Mouse (Mus musculus) ES-E14 (cell line): ENCODE results near the gene Olfr777.

Experiments used
- CHD2 ChIP-seq: IDR thresholded peaks from 2 replicates; pipeline ENCODE4 v1.6.1; 2014; ENCODE audit warnings: mild to moderate bottlenecking, low read depth, low read length, inconsistent platforms
- HCFC1 ChIP-seq: IDR thresholded peaks from 2 replicates; pipeline ENCODE4 v1.6.1; 2012; ENCODE audit warnings: low read length, inconsistent platforms, borderline replicate concordance; ENCODE audit not compliant: insufficient read depth
- MAFK ChIP-seq: IDR thresholded peaks from 2 replicates; pipeline ENCODE4 v1.6.1; 2014; ENCODE audit warnings: mild to moderate bottlenecking, low read depth, low read length, inconsistent platforms; ENCODE audit not compliant: insufficient read depth
- ZC3H11A ChIP-seq: IDR thresholded peaks from 2 replicates; pipeline ENCODE4 v1.6.1; 2012; ENCODE audit warnings: low read depth, mild to moderate bottlenecking, inconsistent platforms, low read length, borderline replicate concordance
- ZNF384 ChIP-seq: IDR thresholded peaks from 2 replicates; pipeline ENCODE4 v1.6.1; 2012; ENCODE audit warnings: low read depth, low read length, inconsistent platforms

DNA sequence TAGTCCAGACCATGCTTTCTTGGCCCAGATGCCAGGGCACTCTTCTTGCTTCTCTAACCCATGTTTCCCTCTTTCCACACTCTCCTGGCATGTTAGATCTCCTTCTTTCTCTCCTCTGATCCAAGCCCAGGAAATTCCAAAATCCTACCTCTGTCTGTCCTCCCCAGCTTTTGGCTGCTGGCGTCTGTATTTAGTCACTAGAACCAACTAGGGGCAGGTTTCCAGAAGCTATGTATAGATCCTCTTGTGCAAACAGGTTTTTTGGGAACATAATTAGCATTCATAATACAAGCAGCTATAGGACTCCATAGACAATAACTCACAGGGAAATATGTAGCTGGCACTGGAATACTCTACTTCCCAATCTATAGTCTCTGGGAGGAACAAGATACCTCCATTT is 40.5 kb downstream of the Olfr777 start:
- TF ChIP-seq ZC3H11A: no peak
- TF ChIP-seq ZNF384: no peak
- no peak for TF ChIP-seq CHD2
- TF ChIP-seq MAFK: no peak
- TF ChIP-seq HCFC1: no peak
